Mouse (Mus musculus) frontal cortex, postnatal 25 days (tissue): Measurements from ENCODE around the gene Mcts1.

Experiments
- DNase-seq, 2 experiments: peaks; one replicate each; pipeline ENCODE4 v3.0.0; 2022; ENCODE audit warnings: low spot score in 2 of 2

The Mcts1 gene

GRCm38 (mm10) chrX:38654681-38655080 is 54.3 kb downstream of the Mcts1 start:
- DNase-seq: no peak

- DNase-seq: no peak
These were observed 56.0 kb downstream of the Mcts1 start for GRCm38 (mm10) chrX:38656206-38656883.
